Mouse (Mus musculus): ENCODE data around the gene Hist1h4k. TPM values are rescaled to one million over a fixed set of nuclear protein-coding genes. Genes with fewer than 3 reads are reported as not detected.

The Hist1h4k gene
- total and polyA plus RNA-seq, 3 experiments: 19.1 to 3,283 TPM; not detected in 1

Other genes with a start within 250 kb of the Hist1h4k start
- 16.4 and 32.5 TPM in 2 replicates for gene Gm11273, start 249.1 kb downstream of the Hist1h4k start, total RNA-seq (2012; rRNA removed)
- 100 to 1,000 TPM in 1 of 2 experiments, not detected in 1; 306 TPM for gene Gm11273, start 249.1 kb downstream of the Hist1h4k start, polyA plus RNA-seq (2012; ENCODE audit: insufficient read depth in 1 of 2, insufficient read length in 2 of 2, low read depth in 1 of 2, low replicate concordance in 2 of 2, missing spikeins in 1 of 2)
- gene Zkscan8, start 219.4 kb downstream of the Hist1h4k start, total RNA-seq (2012; rRNA removed): 3.2 and 3.9 TPM in 2 replicates
- 1 to 10 TPM in 1 of 2 experiments, not detected in 1; 3.4 TPM for gene Zkscan8, start 219.4 kb downstream of the Hist1h4k start, polyA plus RNA-seq (2012; ENCODE audit: insufficient read depth in 1 of 2, insufficient read length in 2 of 2, low read depth in 1 of 2, low replicate concordance in 2 of 2, missing spikeins in 1 of 2)
- gene Olfr1366, start 207.7 kb downstream of the Hist1h4k start, total RNA-seq (2012; rRNA removed): not detected in 2 replicates
- under 1 TPM in 1 of 2 experiments, not detected in 1; 0.04 TPM for gene Olfr1366, start 207.7 kb downstream of the Hist1h4k start, polyA plus RNA-seq (2012; ENCODE audit: insufficient read depth in 1 of 2, insufficient read length in 2 of 2, low read depth in 1 of 2, low replicate concordance in 2 of 2, missing spikeins in 1 of 2)
- not detected in 2 replicates for gene Olfr1535, start 190.6 kb downstream of the Hist1h4k start, total RNA-seq (2012; rRNA removed)
- not detected for gene Olfr1535, start 190.6 kb downstream of the Hist1h4k start, polyA plus RNA-seq (2012; ENCODE audit: insufficient read depth in 1 of 2, insufficient read length in 2 of 2, low read depth in 1 of 2, low replicate concordance in 2 of 2, missing spikeins in 1 of 2)
- gene Olfr1364, start 168.7 kb downstream of the Hist1h4k start, total RNA-seq (2012; rRNA removed): not detected in 2 replicates
- not detected for gene Olfr1364, start 168.7 kb downstream of the Hist1h4k start, polyA plus RNA-seq (2012; ENCODE audit: insufficient read depth in 1 of 2, insufficient read length in 2 of 2, low read depth in 1 of 2, low replicate concordance in 2 of 2, missing spikeins in 1 of 2)
- gene Olfr1362, start 136.5 kb downstream of the Hist1h4k start, total RNA-seq (2012; rRNA removed): not detected in 2 replicates
- not detected for gene Olfr1362, start 136.5 kb downstream of the Hist1h4k start, polyA plus RNA-seq (2012; ENCODE audit: insufficient read depth in 1 of 2, insufficient read length in 2 of 2, low read depth in 1 of 2, low replicate concordance in 2 of 2, missing spikeins in 1 of 2)
- 0.10 and 0.12 TPM in 2 replicates for gene Olfr11, start 108.0 kb downstream of the Hist1h4k start, total RNA-seq (2012; rRNA removed)
- under 1 TPM in 1 of 2 experiments, not detected in 1; 0.19 TPM for gene Olfr11, start 108.0 kb downstream of the Hist1h4k start, polyA plus RNA-seq (2012; ENCODE audit: insufficient read depth in 1 of 2, insufficient read length in 2 of 2, low read depth in 1 of 2, low replicate concordance in 2 of 2, missing spikeins in 1 of 2)
- gene Olfr1361, start 87.1 kb downstream of the Hist1h4k start, total RNA-seq (2012; rRNA removed): not detected in 2 replicates
- not detected for gene Olfr1361, start 87.1 kb downstream of the Hist1h4k start, polyA plus RNA-seq (2012; ENCODE audit: insufficient read depth in 1 of 2, insufficient read length in 2 of 2, low read depth in 1 of 2, low replicate concordance in 2 of 2, missing spikeins in 1 of 2)
- gene Olfr1360, start 73.1 kb downstream of the Hist1h4k start, total RNA-seq (2012; rRNA removed): not detected in 2 replicates
- not detected for gene Olfr1360, start 73.1 kb downstream of the Hist1h4k start, polyA plus RNA-seq (2012; ENCODE audit: insufficient read depth in 1 of 2, insufficient read length in 2 of 2, low read depth in 1 of 2, low replicate concordance in 2 of 2, missing spikeins in 1 of 2)
- gene Olfr1359, start 52.4 kb downstream of the Hist1h4k start, total RNA-seq (2012; rRNA removed): not detected in 2 replicates
- not detected for gene Olfr1359, start 52.4 kb downstream of the Hist1h4k start, polyA plus RNA-seq (2012; ENCODE audit: insufficient read depth in 1 of 2, insufficient read length in 2 of 2, low read depth in 1 of 2, low replicate concordance in 2 of 2, missing spikeins in 1 of 2)
- 2,215 and 3,073 TPM in 2 replicates for gene Hist1h2bl, start 34.4 kb downstream of the Hist1h4k start, total RNA-seq (2012; rRNA removed)
- 1 to 10 TPM in 1 of 2 experiments, not detected in 1; 6.7 TPM for gene Hist1h2bl, start 34.4 kb downstream of the Hist1h4k start, polyA plus RNA-seq (2012; ENCODE audit: insufficient read depth in 1 of 2, insufficient read length in 2 of 2, low read depth in 1 of 2, low replicate concordance in 2 of 2, missing spikeins in 1 of 2)
- gene Hist1h2ai, start 34.1 kb downstream of the Hist1h4k start, total RNA-seq (2012; rRNA removed): 1,435 and 1,802 TPM in 2 replicates
- 1 to 10 TPM in 1 of 2 experiments, not detected in 1; 8.2 TPM for gene Hist1h2ai, start 34.1 kb downstream of the Hist1h4k start, polyA plus RNA-seq (2012; ENCODE audit: insufficient read depth in 1 of 2, insufficient read length in 2 of 2, low read depth in 1 of 2, low replicate concordance in 2 of 2, missing spikeins in 1 of 2)
- 3,336 and 3,710 TPM in 2 replicates for gene Hist1h3h, start 32.8 kb downstream of the Hist1h4k start, total RNA-seq (2012; rRNA removed)
- 10 to 100 TPM in 1 of 2 experiments, not detected in 1; 18.4 TPM for gene Hist1h3h, start 32.8 kb downstream of the Hist1h4k start, polyA plus RNA-seq (2012; ENCODE audit: insufficient read depth in 1 of 2, insufficient read length in 2 of 2, low read depth in 1 of 2, low replicate concordance in 2 of 2, missing spikeins in 1 of 2)
- 1,196 and 2,041 TPM in 2 replicates for gene Hist1h2bm, start 28.5 kb downstream of the Hist1h4k start, total RNA-seq (2012; rRNA removed)
- 1 to 10 TPM in 1 of 2 experiments, not detected in 1; 1.7 TPM for gene Hist1h2bm, start 28.5 kb downstream of the Hist1h4k start, polyA plus RNA-seq (2012; ENCODE audit: insufficient read depth in 1 of 2, insufficient read length in 2 of 2, low read depth in 1 of 2, low replicate concordance in 2 of 2, missing spikeins in 1 of 2)
- gene Hist1h4j, start 15.4 kb downstream of the Hist1h4k start, total RNA-seq (2012; rRNA removed): 947 and 1,094 TPM in 2 replicates
- gene Hist1h4j, start 15.4 kb downstream of the Hist1h4k start, polyA plus RNA-seq (2012; ENCODE audit: insufficient read depth in 1 of 2, insufficient read length in 2 of 2, low read depth in 1 of 2, low replicate concordance in 2 of 2, missing spikeins in 1 of 2): 1 to 10 TPM in 1 of 2 experiments, not detected in 1; 2.7 TPM
- gene Hist1h2ak, start 3.3 kb upstream of the Hist1h4k start, total RNA-seq (2012; rRNA removed): 1,127 and 1,310 TPM in 2 replicates
- gene Hist1h2ak, start 3.3 kb upstream of the Hist1h4k start, polyA plus RNA-seq (2012; ENCODE audit: insufficient read depth in 1 of 2, insufficient read length in 2 of 2, low read depth in 1 of 2, low replicate concordance in 2 of 2, missing spikeins in 1 of 2): 10 to 100 TPM in 1 of 2 experiments, not detected in 1; 10.6 TPM
- gene Hist1h2bn, start 3.6 kb upstream of the Hist1h4k start, total RNA-seq (2012; rRNA removed): 1,714 and 2,074 TPM in 2 replicates
- 1 to 10 TPM in 1 of 2 experiments, not detected in 1; 5.6 TPM for gene Hist1h2bn, start 3.6 kb upstream of the Hist1h4k start, polyA plus RNA-seq (2012; ENCODE audit: insufficient read depth in 1 of 2, insufficient read length in 2 of 2, low read depth in 1 of 2, low replicate concordance in 2 of 2, missing spikeins in 1 of 2)
- 1,140 and 1,462 TPM in 2 replicates for gene Hist1h1b, start 30.1 kb upstream of the Hist1h4k start, total RNA-seq (2012; rRNA removed)
- gene Hist1h1b, start 30.1 kb upstream of the Hist1h4k start, polyA plus RNA-seq (2012; ENCODE audit: insufficient read depth in 1 of 2, insufficient read length in 2 of 2, low read depth in 1 of 2, low replicate concordance in 2 of 2, missing spikeins in 1 of 2): 1 to 10 TPM in 1 of 2 experiments, not detected in 1; 2.9 TPM
- 1,321 and 1,539 TPM in 2 replicates for gene Hist1h3i, start 32.9 kb upstream of the Hist1h4k start, total RNA-seq (2012; rRNA removed)
- gene Hist1h3i, start 32.9 kb upstream of the Hist1h4k start, polyA plus RNA-seq (2012; ENCODE audit: insufficient read depth in 1 of 2, insufficient read length in 2 of 2, low read depth in 1 of 2, low replicate concordance in 2 of 2, missing spikeins in 1 of 2): 10 to 100 TPM in 1 of 2 experiments, not detected in 1; 18.1 TPM
- 1,204 and 1,752 TPM in 2 replicates for gene Hist1h2an, start 36.7 kb upstream of the Hist1h4k start, total RNA-seq (2012; rRNA removed)
- 1,000 to 10,000 TPM in 1 of 2 experiments, 1 to 10 TPM in 1; 8.6 to 1,740 TPM for gene Hist1h2an, start 36.7 kb upstream of the Hist1h4k start, polyA plus RNA-seq (2012; ENCODE audit: insufficient read depth in 1 of 2, insufficient read length in 2 of 2, low read depth in 1 of 2, low replicate concordance in 2 of 2, missing spikeins in 1 of 2)
- 512 and 814 TPM in 2 replicates for gene Hist1h2bp, start 37.0 kb upstream of the Hist1h4k start, total RNA-seq (2012; rRNA removed)
- gene Hist1h2bp, start 37.0 kb upstream of the Hist1h4k start, polyA plus RNA-seq (2012; ENCODE audit: insufficient read depth in 1 of 2, insufficient read length in 2 of 2, low read depth in 1 of 2, low replicate concordance in 2 of 2, missing spikeins in 1 of 2): 1 to 10 TPM in 1 of 2 experiments, not detected in 1; 3.0 TPM
- 2,195 and 3,125 TPM in 2 replicates for gene Hist1h2bq, start 59.7 kb upstream of the Hist1h4k start, total RNA-seq (2012; rRNA removed)
- gene Hist1h2bq, start 59.7 kb upstream of the Hist1h4k start, polyA plus RNA-seq (2012; ENCODE audit: insufficient read depth in 1 of 2, insufficient read length in 2 of 2, low read depth in 1 of 2, low replicate concordance in 2 of 2, missing spikeins in 1 of 2): 1 to 10 TPM in 1 of 2 experiments, not detected in 1; 6.2 TPM
- gene Hist1h2ao, start 60.0 kb upstream of the Hist1h4k start, total RNA-seq (2012; rRNA removed): 1.6 TPM in 1 of 2 replicates, not detected in the other
- gene Hist1h2ao, start 60.0 kb upstream of the Hist1h4k start, polyA plus RNA-seq (2012; ENCODE audit: insufficient read depth in 1 of 2, insufficient read length in 2 of 2, low read depth in 1 of 2, low replicate concordance in 2 of 2, missing spikeins in 1 of 2): 1,000 to 10,000 TPM in 1 of 2 experiments, not detected in 1; 1,152 TPM
- 28.0 and 49.2 TPM in 2 replicates for gene Hist1h4m, start 61.2 kb upstream of the Hist1h4k start, total RNA-seq (2012; rRNA removed)
- gene Hist1h4m, start 61.2 kb upstream of the Hist1h4k start, polyA plus RNA-seq (2012; ENCODE audit: insufficient read depth in 1 of 2, insufficient read length in 2 of 2, low read depth in 1 of 2, low replicate concordance in 2 of 2, missing spikeins in 1 of 2): 10 to 100 TPM in 1 of 2 experiments, not detected in 1; 27.5 TPM
- 9,853 and 10,418 TPM in 2 replicates for gene Hist1h4n, start 81.7 kb upstream of the Hist1h4k start, total RNA-seq (2012; rRNA removed)
- 1 to 10 TPM in 1 of 2 experiments, not detected in 1; 9.0 TPM for gene Hist1h4n, start 81.7 kb upstream of the Hist1h4k start, polyA plus RNA-seq (2012; ENCODE audit: insufficient read depth in 1 of 2, insufficient read length in 2 of 2, low read depth in 1 of 2, low replicate concordance in 2 of 2, missing spikeins in 1 of 2)
- 3,706 and 4,747 TPM in 2 replicates for gene Hist1h2ap, start 83.0 kb upstream of the Hist1h4k start, total RNA-seq (2012; rRNA removed)
- 100 to 1,000 TPM in 1 of 2 experiments, not detected in 1; 727 TPM for gene Hist1h2ap, start 83.0 kb upstream of the Hist1h4k start, polyA plus RNA-seq (2012; ENCODE audit: insufficient read depth in 1 of 2, insufficient read length in 2 of 2, low read depth in 1 of 2, low replicate concordance in 2 of 2, missing spikeins in 1 of 2)
- gene Hist1h2br, start 83.2 kb upstream of the Hist1h4k start, total RNA-seq (2012; rRNA removed): 2,013 and 2,821 TPM in 2 replicates
- gene Hist1h2br, start 83.2 kb upstream of the Hist1h4k start, polyA plus RNA-seq (2012; ENCODE audit: insufficient read depth in 1 of 2, insufficient read length in 2 of 2, low read depth in 1 of 2, low replicate concordance in 2 of 2, missing spikeins in 1 of 2): 1 to 10 TPM in 1 of 2 experiments, not detected in 1; 6.0 TPM
- 0.42 and 0.52 TPM in 2 replicates for gene Zfp184, start 194.6 kb upstream of the Hist1h4k start, total RNA-seq (2012; rRNA removed)
- gene Zfp184, start 194.6 kb upstream of the Hist1h4k start, polyA plus RNA-seq (2012; ENCODE audit: insufficient read depth in 1 of 2, insufficient read length in 2 of 2, low read depth in 1 of 2, low replicate concordance in 2 of 2, missing spikeins in 1 of 2): 1 to 10 TPM in 1 of 2 experiments, not detected in 1; 1.0 TPM
- gene Pom121l2, start 230.7 kb upstream of the Hist1h4k start, total RNA-seq (2012; rRNA removed): not detected in 2 replicates
- gene Pom121l2, start 230.7 kb upstream of the Hist1h4k start, polyA plus RNA-seq (2012; ENCODE audit: insufficient read depth in 1 of 2, insufficient read length in 2 of 2, low read depth in 1 of 2, low replicate concordance in 2 of 2, missing spikeins in 1 of 2): not detected